Mouse (Mus musculus) C2C12 (cell line): ENCODE data around the gene Pomp.

Source experiments
- CTCF ChIP-seq: IDR thresholded peaks from one replicate; pipeline ENCODE4 v1.5.1; 2011; ENCODE audit not compliant: control insufficient read depth, insufficient read depth, insufficient read length
- MAX ChIP-seq: IDR thresholded peaks from one replicate; pipeline ENCODE4 v1.6.1; 2011; ENCODE audit warnings: mild to moderate bottlenecking, control low read depth
- MYOD1 ChIP-seq: IDR thresholded peaks from one replicate; pipeline ENCODE4 v1.6.1; 2011; ENCODE audit warnings: low read depth; ENCODE audit not compliant: control insufficient read depth, insufficient read length
- MYOG ChIP-seq: IDR thresholded peaks from one replicate; pipeline ENCODE4 v1.6.1; 2011; ENCODE audit not compliant: control insufficient read depth, insufficient read length; ENCODE audit errors: extremely low read depth
- USF1 ChIP-seq: IDR thresholded peaks from one replicate; pipeline ENCODE4 v1.6.1; 2011; ENCODE audit warnings: low read depth, mild to moderate bottlenecking, control low read depth, moderate library complexity

- TF ChIP-seq CTCF: no peak
- TF ChIP-seq USF1: peak; percentile 41
- no peak for TF ChIP-seq MAX
- TF ChIP-seq MYOD1: no peak
- TF ChIP-seq MYOG: no peak
Measured at GRCm38 (mm10) chr5:147832842-147833241, 27.4 kb upstream of the Pomp start.
